Mouse (Mus musculus) neural tube, embryonic 14.5 days (tissue): Measurements from ENCODE around the gene Mrap. TPM values are rescaled to one million over a fixed set of nuclear protein-coding genes. Genes with fewer than 3 reads are reported as not detected.

Source experiments
- ATAC-seq: fragments of 200-750 bp; cut with Nextera tagmentation; 2 replicates; pipeline ENCODE4 v1.8.0; 2017; ENCODE audit warnings: low read depth, mild to moderate bottlenecking, moderate TSS enrichment, moderate library complexity
- H3K27ac ChIP-seq: fragments of 300-500 bp; sonication (generic); 2 replicates; pipeline ENCODE4 v1.5.1; 2014; ENCODE audit warnings: low read depth, mild to moderate bottlenecking, control low read depth, low read length, moderate library complexity, mixed read lengths
- H3K27me3 ChIP-seq: fragments of 300-500 bp; sonication (generic); 2 replicates; pipeline ENCODE4 v1.6.1; 2014; ENCODE audit warnings: low read length; ENCODE audit not compliant: control insufficient read depth, insufficient read depth
- H3K36me3 ChIP-seq: fragments of 300-500 bp; sonication (generic); 2 replicates; pipeline ENCODE4 v1.6.1; 2014; ENCODE audit warnings: low read length, mixed read lengths; ENCODE audit not compliant: control insufficient read depth, insufficient read depth
- H3K4me1 ChIP-seq: fragments of 300-500 bp; sonication (generic); 2 replicates; pipeline ENCODE4 v1.6.1; 2014; ENCODE audit warnings: low read length; ENCODE audit not compliant: control insufficient read depth, insufficient read depth
- H3K4me2 ChIP-seq: fragments of 300-500 bp; sonication (generic); 2 replicates; pipeline ENCODE4 v1.6.1; 2014; ENCODE audit warnings: mild to moderate bottlenecking, low read depth, low read length, control low read depth
- H3K4me3 ChIP-seq: fragments of 300-500 bp; sonication (generic); 2 replicates; pipeline ENCODE4 v1.5.1; 2014; ENCODE audit warnings: low read depth, low read length, control low read depth, mixed read lengths
- H3K9ac ChIP-seq: fragments of 300-500 bp; sonication (generic); replicated peaks from 2 replicates; pipeline ENCODE4 v1.6.1; 2014; ENCODE audit warnings: low read depth, mild to moderate bottlenecking, control low read depth, low read length, mixed read lengths
- H3K9me3 ChIP-seq: fragments of 300-500 bp; sonication (generic); 2 replicates; pipeline ENCODE4 v1.6.1; 2016; ENCODE audit warnings: low read length; ENCODE audit not compliant: control insufficient read depth
- WGBS: fragments of 180-500 bp; shearing (Covaris S2); extraction: QIAGEN DNeasy Blood & Tissue Kit; methylation state at CpG from one replicate; pipeline ENCODE4 v1.1.7; 2014; 5-methylcytosine and 5-hydroxymethylcytosine counted together
- polyA plus RNA-seq: library from polyadenylated mRNA; unstranded; fragments of >200 nt; fragmentation: Nextera tagmentation; extraction: Ambion mirVana; gene quantifications from 2 replicates; pipeline ENCODE4 v1.2.1, GENCODE M21; 2014

Mrap gene
- polyA plus RNA-seq, 1 experiment from 2014 or later: not detected

GRCm38 (mm10) chr16:90794708-90795107 lies 56.7 kb downstream of the Mrap start:
- no peak for ATAC-seq
- Histone ChIP-seq H3K9me3 (no peaks in the 10 kb centered on the region), H3K27ac (no peak overlapping the region), H3K36me3 (peaks cover 44% of the 10 kb centered on the region), H3K9ac (no peak overlapping the region), H3K4me3 (no peak overlapping the region), H3K27me3 (no peaks in the 10 kb centered on the region), H3K4me1 (no peaks in the 10 kb centered on the region), H3K4me2 (no peak overlapping the region)

GRCm38 (mm10) chr16:90798446-90798845 lies 60.4 kb downstream of the Mrap start:
- Histone ChIP-seq H3K4me1 (no peaks in the 10 kb centered on the region), H3K9me3 (no peaks in the 10 kb centered on the region), H3K4me3 (no peak overlapping the region), H3K36me3 (peaks cover 36% of the 10 kb centered on the region), H3K27ac (no peak overlapping the region), H3K27me3 (no peaks in the 10 kb centered on the region), H3K4me2 (no peak overlapping the region), H3K9ac (no peak overlapping the region)
- no peak for ATAC-seq
- WGBS: 90% methylated on average over 8 of the region's 8 CpGs

DNA sequence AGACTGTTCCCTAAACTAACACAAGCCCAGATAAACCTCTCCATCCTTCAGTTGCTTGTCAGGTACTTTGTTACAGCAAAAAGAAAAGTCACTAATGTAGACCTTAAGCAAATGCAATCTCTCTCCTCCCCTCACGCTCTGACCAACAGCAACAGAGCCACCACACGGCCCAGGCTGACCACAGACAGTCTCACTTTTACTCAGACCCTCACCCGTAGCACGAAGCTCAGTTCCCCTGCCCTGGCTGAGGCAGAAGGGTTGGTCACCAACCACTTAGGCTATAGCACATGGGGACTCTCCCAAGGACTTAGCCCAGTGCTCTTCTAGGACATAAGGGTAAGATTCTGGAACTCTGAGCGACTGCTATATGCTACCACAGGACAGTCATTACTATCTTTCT lies 60.8 kb downstream of the Mrap start:
- Histone ChIP-seq H3K9me3 (no peaks in the 10 kb centered on the region), H3K27ac (no peak overlapping the region), H3K4me3 (no peak overlapping the region), H3K4me2 (no peak overlapping the region), H3K9ac (no peak overlapping the region), H3K4me1 (no peaks in the 10 kb centered on the region), H3K27me3 (no peaks in the 10 kb centered on the region), H3K36me3 (peaks cover 40% of the 10 kb centered on the region)
- WGBS: 93% methylated on average over 5 of the region's 5 CpGs
- no peak for ATAC-seq

Other genes starting within 250 kb of the Mrap start
- 19.9 and 21.1 TPM in 2 replicates for gene Mis18a, start 10.8 kb upstream of the Mrap start, polyA plus RNA-seq
- gene Urb1, start 72.2 kb downstream of the Mrap start, polyA plus RNA-seq: 11.5 and 13.4 TPM in 2 replicates
- gene Eva1c, start 88.5 kb downstream of the Mrap start, polyA plus RNA-seq: 2.1 and 2.2 TPM in 2 replicates
- 46.2 and 54.5 TPM in 2 replicates for gene Cfap298, start 196.9 kb downstream of the Mrap start, polyA plus RNA-seq